Mouse (Mus musculus) liver, adult 2 months (tissue): ENCODE measurements at regions not wholly inside any gene's neighbourhood (a gene's known extent, or its start where the extent isn't known, plus 50 kb on each side); places are given as distances from the start of the nearest gene placed in this dataset.

Experiments
- CTCF ChIP-seq: fragments of 200-500 bp; IDR thresholded peaks from 2 replicates; pipeline ENCODE4 v1.5.1; 2011; ENCODE audit warnings: low read depth, low read length, control low read depth
- POLR2A ChIP-seq: fragments of 200-500 bp; IDR thresholded peaks from 2 replicates; pipeline ENCODE4 v1.6.1; 2011; ENCODE audit warnings: low read length, control low read depth; ENCODE audit not compliant: insufficient read depth; ENCODE audit errors: extremely low read depth

GRCm38 (mm10) chrX:12224314-12224713, 64.2 kb upstream of the Bcor start:
- TF ChIP-seq POLR2A, result no peak
- no peak for TF ChIP-seq CTCF
